Mouse (Mus musculus) kidney, postnatal 0 days (tissue): ENCODE data around the gene Pcyt1b. TPM values are rescaled to one million over a fixed set of nuclear protein-coding genes. Genes with fewer than 3 reads are reported as not detected.

Experiments used
- ATAC-seq: fragments of 200-750 bp; cut with Nextera tagmentation; replicated peaks from 2 replicates; pipeline ENCODE4 v1.8.0; 2017; ENCODE audit warnings: low read depth, moderate number of reproducible peaks, moderate TSS enrichment, moderate library complexity; ENCODE audit not compliant: low FRiP score
- DNase-seq: peaks from one replicate; pipeline ENCODE4 v3.0.0-alpha.2; 2016; ENCODE audit warnings: low spot score
- H3K27ac ChIP-seq: fragments of 300-500 bp; sonication (generic); 2 replicates; pipeline ENCODE4 v1.5.1; 2014; ENCODE audit warnings: mild to moderate bottlenecking
- H3K27me3 ChIP-seq: fragments of 300-500 bp; sonication (generic); 2 replicates; pipeline ENCODE4 v1.6.1; 2014; ENCODE audit warnings: low read length, mixed read lengths; ENCODE audit not compliant: insufficient read depth
- H3K36me3 ChIP-seq: fragments of 300-500 bp; sonication (generic); 2 replicates; pipeline ENCODE4 v1.6.1; 2014; ENCODE audit warnings: low read length, mixed read lengths; ENCODE audit not compliant: insufficient read depth
- H3K4me1 ChIP-seq: fragments of 300-500 bp; sonication (generic); replicated peaks from 2 replicates; pipeline ENCODE4 v1.6.1; 2014; ENCODE audit warnings: antibody characterized with exemption, low read length, mixed read lengths; ENCODE audit not compliant: insufficient read depth
- H3K4me2 ChIP-seq: fragments of 300-500 bp; sonication (generic); 2 replicates; pipeline ENCODE4 v1.6.1; 2014; ENCODE audit warnings: mild to moderate bottlenecking, low read length, moderate library complexity, mixed read lengths
- H3K4me3 ChIP-seq: fragments of 300-500 bp; sonication (generic); replicated peaks from 2 replicates; pipeline ENCODE4 v1.5.1; 2014; ENCODE audit warnings: low read depth, low read length
- H3K9ac ChIP-seq: fragments of 300-500 bp; sonication (generic); 2 replicates; pipeline ENCODE4 v1.6.1; 2014; ENCODE audit warnings: low read depth, low read length
- H3K9me3 ChIP-seq: fragments of 300-500 bp; sonication (generic); replicated peaks from 2 replicates; pipeline ENCODE4 v1.6.1; 2016; ENCODE audit warnings: low read length, inconsistent platforms, mixed read lengths
- CTCF ChIP-seq: IDR thresholded peaks from 2 replicates; pipeline ENCODE4 v1.5.1; 2016; ENCODE audit warnings: antibody characterized with exemption, low read depth, mild to moderate bottlenecking, moderate library complexity
- WGBS: fragments of 180-500 bp; shearing (Covaris S2); extraction: QIAGEN DNeasy Blood & Tissue Kit; methylation state at CpG from one replicate; pipeline ENCODE4 v1.1.7; 2014; 5-methylcytosine and 5-hydroxymethylcytosine counted together
- polyA plus RNA-seq: library from polyadenylated mRNA; unstranded; fragments of >200 nt; fragmentation: Nextera tagmentation; extraction: Ambion mirVana; gene quantifications from 2 replicates; pipeline ENCODE4 v1.2.1, GENCODE M21; 2015

Pcyt1b gene
- polyA plus RNA-seq, 1 experiment from 2014 or later, result 0.29 TPM

DNA sequence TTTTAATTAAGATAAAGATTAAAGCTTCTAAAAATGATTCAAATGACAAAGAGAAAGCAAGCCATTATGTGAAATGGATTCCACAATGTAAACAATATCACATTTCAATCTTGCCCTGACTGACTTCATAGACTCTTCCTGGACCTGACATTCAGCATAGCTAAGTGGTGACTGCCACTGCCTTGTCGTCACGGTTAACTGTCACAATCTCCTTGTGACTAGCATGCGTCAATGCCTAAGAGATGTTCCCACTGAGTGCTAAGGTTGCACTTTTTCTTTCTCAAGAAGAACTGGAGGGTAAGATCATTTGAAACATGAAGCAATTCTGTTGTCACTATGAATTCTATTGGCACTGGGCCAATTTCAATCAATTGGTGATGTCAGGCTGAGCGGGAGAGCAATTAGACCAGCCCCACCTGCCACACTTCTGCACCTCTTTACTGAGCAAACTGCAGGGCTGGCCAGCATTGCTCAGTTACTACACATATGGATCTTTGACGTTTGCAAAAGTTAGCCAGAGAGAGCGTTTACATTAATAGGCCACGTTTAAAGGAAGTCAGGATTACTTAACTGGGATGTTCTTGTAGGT is 102.3 kb downstream of the Pcyt1b start:
- Histone ChIP-seq H3K9ac (no peak overlapping the region), H3K9me3 (no peaks in the 10 kb centered on the region), H3K36me3 (no peaks in the 10 kb centered on the region; the same call in 1 of the 2 replicates), H3K4me1 (no peaks in the 10 kb centered on the region), H3K27me3 (no peaks in the 10 kb centered on the region), H3K4me2 (no peak overlapping the region), H3K4me3 (no peak overlapping the region), H3K27ac (no peak overlapping the region)
- peak; percentile 1 for DNase-seq
- TF ChIP-seq CTCF, result no peak
- ATAC-seq, result no peak
- WGBS, result 64% methylated on average over 7 of the region's 7 CpGs

- H3K4me1 ChIP-seq, result no peaks in the 10 kb centered on the region
- no peak overlapping the region for H3K27ac ChIP-seq
- no peaks in the 10 kb centered on the region for H3K27me3 ChIP-seq
- 89% methylated on average over 3 of the region's 3 CpGs for WGBS
- TF ChIP-seq CTCF, result no peak
- no peak overlapping the region for H3K9ac ChIP-seq
- no peak overlapping the region for H3K4me3 ChIP-seq
- no peak for ATAC-seq
- DNase-seq, result no peak
- H3K36me3 ChIP-seq, result no peaks in the 10 kb centered on the region; the same call in 1 of the 2 replicates
- H3K4me2 ChIP-seq, result no peak overlapping the region
- no peaks in the 10 kb centered on the region for H3K9me3 ChIP-seq
Measured at GRCm38 (mm10) chrX:93760770-93761169, 106.1 kb downstream of the Pcyt1b start.

DNA sequence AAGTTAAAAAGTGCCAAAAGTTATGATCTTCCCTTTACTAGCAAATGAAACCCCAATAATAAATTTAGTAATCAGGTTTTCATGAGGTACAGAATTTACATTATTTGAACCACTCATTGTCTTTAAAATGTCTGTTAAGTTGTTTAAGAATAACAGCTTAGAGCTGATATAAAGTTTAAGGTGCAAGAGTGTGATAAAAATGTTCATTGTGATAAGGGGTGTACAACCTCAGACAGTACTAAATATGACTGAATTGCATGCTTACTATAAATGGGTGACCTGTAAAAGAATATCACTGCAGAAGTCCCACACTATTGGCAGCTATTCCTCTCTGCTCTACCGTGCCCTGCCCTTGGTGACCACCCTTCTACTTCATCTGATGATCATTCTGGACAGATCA is 134.9 kb downstream of the Pcyt1b start:
- Histone ChIP-seq H3K27me3 (no peaks in the 10 kb centered on the region), H3K27ac (no peak overlapping the region)

DNA sequence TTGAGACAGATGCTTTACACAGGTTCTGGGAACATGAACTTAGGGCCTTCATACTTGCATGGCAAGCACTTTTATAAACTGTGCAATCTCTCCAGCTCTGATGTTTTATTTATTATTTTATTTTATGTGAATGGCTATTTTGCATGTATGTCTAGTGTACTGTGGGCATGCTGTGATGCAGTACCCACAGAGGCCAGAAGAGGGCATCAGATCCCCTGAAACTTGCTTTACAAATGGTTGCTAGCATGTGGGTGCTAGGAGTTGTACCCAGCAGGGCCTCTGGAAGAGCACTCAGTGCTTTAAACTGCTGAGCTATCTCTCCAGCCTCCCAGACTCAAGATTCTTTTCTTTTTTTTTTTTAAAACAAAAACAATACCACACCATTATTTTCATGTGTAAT is 138.5 kb downstream of the Pcyt1b start:
- Histone ChIP-seq H3K4me3 (no peak overlapping the region), H3K4me1 (no peaks in the 10 kb centered on the region), H3K4me2 (no peak overlapping the region), H3K9ac (no peak overlapping the region), H3K27me3 (no peaks in the 10 kb centered on the region), H3K9me3 (no peaks in the 10 kb centered on the region), H3K36me3 (no peaks in the 10 kb centered on the region), H3K27ac (no peak overlapping the region)
- no peak for ATAC-seq
- peak; percentile 65 for TF ChIP-seq CTCF
- DNase-seq, result no peak

More for the DNA sequence above, 134.9 kb downstream of the Pcyt1b start:
- H3K9ac ChIP-seq, result no peak overlapping the region
- no peaks in the 10 kb centered on the region for H3K36me3 ChIP-seq
- no peak for TF ChIP-seq CTCF
- no peaks in the 10 kb centered on the region for H3K4me1 ChIP-seq
- no peak overlapping the region for H3K4me3 ChIP-seq
- no peak for DNase-seq
- ATAC-seq, result no peak
- WGBS, result 76% methylated on average over 1 of the region's 1 CpGs
- H3K4me2 ChIP-seq, result no peak overlapping the region
- no peaks in the 10 kb centered on the region for H3K9me3 ChIP-seq

Other genes starting within 250 kb of the Pcyt1b start
- gene Pola1, start 22.7 kb upstream of the Pcyt1b start, polyA plus RNA-seq, result 7.8 and 9.2 TPM in 2 replicates
- 48.9 and 55.1 TPM in 2 replicates for gene Pdk3, start 177.3 kb downstream of the Pcyt1b start, polyA plus RNA-seq